Mouse (Mus musculus) G1E (cell line): Measurements from ENCODE around the gene Tmod1.

Experiments used
- CTCF ChIP-seq: IDR thresholded peaks from 2 replicates; pipeline ENCODE4 v1.5.1; 2012; ENCODE audit warnings: low read depth, low read length, inconsistent platforms, mixed read lengths
- GATA1 ChIP-seq: IDR thresholded peaks from 2 replicates; pipeline ENCODE4 v1.6.1; 2012; ENCODE audit warnings: borderline replicate concordance, low read length, inconsistent platforms, mixed read lengths

- TF ChIP-seq CTCF = no peak
- TF ChIP-seq GATA1 = no peak
Measured at GRCm38 (mm10) chr4:46101211-46101711, 62.5 kb downstream of the Tmod1 start.
